Mouse (Mus musculus) kidney, embryonic 15.5 days (tissue): ENCODE results near the gene Hist1h1c. TPM values are rescaled to one million over a fixed set of nuclear protein-coding genes. Genes with fewer than 3 reads are reported as not detected.
A peak's percentile ranks its signal among the peaks of the same experiment; 100 is the strongest.
"Not testable (repeated sequence)": the region's sequence is repeated elsewhere in the genome, so short reads cannot be mapped to it uniquely, and the experiment has no call there.

Experiments used
- ATAC-seq: fragments of 200-750 bp; cut with Nextera tagmentation; replicated peaks from 2 replicates; pipeline ENCODE4 v1.8.0; 2017; ENCODE audit warnings: moderate TSS enrichment; ENCODE audit not compliant: low FRiP score
- H3K27ac ChIP-seq: fragments of 300-500 bp; sonication (generic); 2 replicates; pipeline ENCODE4 v1.5.1; 2015; ENCODE audit warnings: mild to moderate bottlenecking, inconsistent platforms
- H3K27me3 ChIP-seq: fragments of 300-500 bp; sonication (generic); 2 replicates; pipeline ENCODE4 v1.6.1; 2015; ENCODE audit warnings: inconsistent platforms
- H3K36me3 ChIP-seq: fragments of 300-500 bp; sonication (generic); 2 replicates; pipeline ENCODE4 v1.6.1; 2015; ENCODE audit warnings: inconsistent platforms
- H3K4me1 ChIP-seq: fragments of 300-500 bp; sonication (generic); 2 replicates; pipeline ENCODE4 v1.6.1; 2015; ENCODE audit warnings: inconsistent platforms
- H3K4me2 ChIP-seq: fragments of 300-500 bp; sonication (generic); 2 replicates; pipeline ENCODE4 v1.6.1; 2015; ENCODE audit warnings: moderate library complexity, mild to moderate bottlenecking, inconsistent platforms
- H3K4me3 ChIP-seq: fragments of 300-500 bp; sonication (generic); replicated peaks from 2 replicates; pipeline ENCODE4 v1.5.1; 2015; ENCODE audit warnings: mild to moderate bottlenecking, inconsistent platforms
- H3K9ac ChIP-seq: fragments of 300-500 bp; sonication (generic); 2 replicates; pipeline ENCODE4 v1.6.1; 2015; ENCODE audit warnings: mild to moderate bottlenecking, inconsistent platforms
- H3K9me3 ChIP-seq: fragments of 300-500 bp; sonication (generic); replicated peaks from 2 replicates; pipeline ENCODE4 v1.6.1; 2016; ENCODE audit warnings: inconsistent platforms
- WGBS: fragments of 180-500 bp; shearing (Covaris S2); methylation state at CpG from one replicate; pipeline ENCODE4 v1.1.7; 2015; ENCODE audit warnings: mixed read lengths; 5-methylcytosine and 5-hydroxymethylcytosine counted together
- polyA plus RNA-seq: library from polyadenylated mRNA; unstranded; fragments of >200 nt; fragmentation: Nextera tagmentation; extraction: Ambion mirVana; gene quantifications from 2 replicates; pipeline ENCODE4 v1.2.1, GENCODE M21; 2015

The Hist1h1c gene
- polyA plus RNA-seq, 1 experiment from 2014 or later = 24.1 TPM

DNA sequence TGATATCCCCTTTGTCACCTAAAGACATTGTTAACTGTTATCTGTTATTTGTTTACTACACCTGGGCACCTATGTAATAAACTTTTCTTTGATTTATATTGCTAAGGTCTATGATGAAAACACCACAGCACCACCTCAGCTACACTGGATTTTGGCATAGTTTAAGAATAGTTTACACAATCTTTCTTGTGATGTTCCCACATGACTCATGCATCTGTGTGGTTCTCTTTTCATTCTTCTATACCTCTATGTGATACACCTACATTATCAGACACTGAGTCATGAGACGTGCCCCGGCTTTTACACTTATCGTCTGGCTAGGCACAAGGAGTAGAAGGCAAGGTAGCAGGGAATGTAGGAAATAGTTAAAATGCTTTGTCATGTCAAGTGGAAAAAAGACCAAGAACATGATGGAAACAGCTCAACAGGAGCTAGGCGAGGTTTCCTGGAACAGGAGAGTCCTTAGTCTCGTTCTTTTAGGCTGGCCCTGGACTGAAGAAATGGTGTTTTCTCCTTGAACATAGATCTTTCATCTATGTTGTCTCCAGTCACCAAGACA, 11.0 kb downstream of the Hist1h1c start:
- Histone ChIP-seq H3K27me3 (no peaks in the 10 kb centered on the region), H3K4me3 (no peak overlapping the region), H3K4me1 (peaks cover 17% of the 10 kb centered on the region), H3K9me3 (no peaks in the 10 kb centered on the region), H3K4me2 (no peak overlapping the region), H3K9ac (no peak overlapping the region), H3K36me3 (no peaks in the 10 kb centered on the region), H3K27ac (peak overlapping the region; percentile 89)
- no peak for ATAC-seq
- 92% methylated on average over 5 of the region's 5 CpGs for WGBS

DNA sequence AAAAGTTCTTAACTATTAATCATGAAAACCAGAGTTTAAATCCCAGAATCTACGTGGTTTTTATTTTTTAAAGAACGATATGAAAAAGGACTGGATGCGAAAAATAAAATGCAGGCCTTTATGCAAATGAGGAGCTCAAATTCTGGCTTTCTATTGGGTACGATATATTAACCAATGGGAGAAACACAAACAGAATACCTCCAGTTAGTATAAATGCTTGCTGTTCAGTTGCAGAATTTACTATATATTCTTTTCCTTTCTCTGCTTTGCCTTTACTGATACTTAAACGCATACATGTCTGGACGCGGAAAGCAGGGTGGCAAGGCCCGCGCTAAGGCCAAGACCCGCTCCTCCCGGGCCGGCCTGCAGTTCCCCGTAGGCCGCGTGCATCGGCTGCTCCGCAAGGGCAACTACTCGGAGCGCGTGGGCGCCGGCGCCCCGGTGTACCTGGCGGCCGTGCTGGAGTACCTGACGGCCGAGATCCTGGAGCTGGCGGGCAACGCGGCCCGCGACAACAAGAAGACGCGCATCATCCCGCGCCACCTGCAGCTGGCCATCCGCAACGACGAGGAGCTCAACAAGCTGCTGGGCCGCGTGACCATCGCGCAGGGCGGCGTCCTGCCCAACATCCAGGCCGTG, 12.3 kb downstream of the Hist1h1c start, which contains the start of gene Hist1h2ab:
TSS of gene Hist1h2ab (plus strand) at position 288 of the 639 bp plus-strand sequence.
- H3K9ac ChIP-seq = peak within 1 kb of the TSS; percentile 50
- not testable (repeated sequence) for H3K9me3 ChIP-seq
- WGBS = under 1% methylated on average over 33 of the region's 47 CpGs

DNA sequence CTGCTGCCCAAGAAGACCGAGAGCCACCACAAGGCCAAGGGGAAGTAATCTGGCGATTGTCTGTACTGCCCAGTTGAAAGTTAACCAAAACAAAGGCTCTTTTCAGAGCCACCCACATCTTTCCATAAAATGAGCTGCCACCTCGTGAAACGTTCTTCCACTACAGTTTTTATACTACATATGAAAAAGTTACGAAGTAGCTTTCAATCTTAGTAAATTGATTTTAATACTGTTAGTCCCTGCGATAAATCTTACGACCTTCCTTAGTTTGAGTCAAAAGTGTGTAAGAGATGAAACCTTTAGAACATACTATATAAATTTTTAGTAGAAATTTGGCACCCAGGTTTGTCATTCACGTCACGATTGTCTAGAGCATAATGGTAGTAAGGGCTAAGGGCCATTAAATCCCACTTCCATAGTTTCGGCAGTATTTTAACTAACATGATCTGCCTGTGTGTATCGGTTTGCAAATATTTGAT, 12.9 kb downstream of the Hist1h1c start:
- no peak for ATAC-seq
- H3K9me3 ChIP-seq = no peaks in the 10 kb centered on the region
- H3K27me3 ChIP-seq = no peaks in the 10 kb centered on the region
- under 1% methylated on average over 11 of the region's 11 CpGs for WGBS
- peak overlapping the region; percentile 50 for H3K9ac ChIP-seq
- peak overlapping the region; percentile 98 for H3K27ac ChIP-seq
- H3K36me3 ChIP-seq = no peaks in the 10 kb centered on the region
- H3K4me3 ChIP-seq = peak overlapping the region; percentile 47
- H3K4me1 ChIP-seq = peaks cover 17% of the 10 kb centered on the region
- peak overlapping the region; percentile 62 for H3K4me2 ChIP-seq

More for the DNA sequence above, 12.3 kb downstream of the Hist1h1c start, which contains the start of gene Hist1h2ab:
- not testable (repeated sequence) for H3K36me3 ChIP-seq, H3K27me3 ChIP-seq
- H3K4me2 ChIP-seq = peak within 1 kb of the TSS; percentile 62
- H3K4me3 ChIP-seq = peak within 1 kb of the TSS; percentile 47
- peaks cover 17% of the 10 kb centered on the region for H3K4me1 ChIP-seq
- peak; percentile 54 for ATAC-seq
- peak within 1 kb of the TSS; percentile 98 for H3K27ac ChIP-seq

DNA sequence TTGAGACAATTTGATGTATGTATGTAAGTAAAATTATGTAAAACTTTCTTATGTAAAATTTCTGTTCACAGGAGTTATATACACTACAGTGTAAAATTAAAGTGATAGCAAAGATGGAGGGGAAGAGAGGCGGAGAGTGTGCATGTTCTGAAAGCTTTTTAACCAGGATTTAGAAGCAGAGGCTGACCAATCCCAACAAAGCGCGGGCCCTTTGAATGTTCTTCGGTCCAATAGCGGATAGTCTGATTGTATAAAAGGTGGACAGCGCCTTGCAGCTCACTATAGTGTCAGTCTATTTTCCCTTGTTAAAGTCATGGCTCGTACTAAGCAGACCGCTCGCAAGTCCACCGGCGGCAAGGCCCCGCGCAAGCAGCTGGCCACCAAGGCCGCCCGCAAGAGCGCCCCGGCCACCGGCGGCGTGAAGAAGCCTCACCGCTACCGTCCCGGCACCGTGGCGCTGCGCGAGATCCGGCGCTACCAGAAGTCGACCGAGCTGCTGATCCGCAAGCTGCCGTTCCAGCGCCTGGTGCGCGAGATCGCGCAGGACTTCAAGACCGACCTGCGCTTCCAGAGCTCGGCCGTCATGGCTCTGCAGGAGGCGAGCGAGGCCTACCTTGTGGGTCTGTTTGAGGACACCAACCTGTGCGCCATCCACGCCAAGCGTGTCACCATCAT, 13.6 kb downstream of the Hist1h1c start, which contains the start of gene Hist1h3b:
TSS of gene Hist1h3b (plus strand) at position 201 of the 675 bp plus-strand sequence.
- H3K36me3 ChIP-seq = not testable (repeated sequence)
- H3K4me2 ChIP-seq = peak within 1 kb of the TSS; percentile 62
- WGBS = under 1% methylated on average over 19 of the region's 47 CpGs

DNA sequence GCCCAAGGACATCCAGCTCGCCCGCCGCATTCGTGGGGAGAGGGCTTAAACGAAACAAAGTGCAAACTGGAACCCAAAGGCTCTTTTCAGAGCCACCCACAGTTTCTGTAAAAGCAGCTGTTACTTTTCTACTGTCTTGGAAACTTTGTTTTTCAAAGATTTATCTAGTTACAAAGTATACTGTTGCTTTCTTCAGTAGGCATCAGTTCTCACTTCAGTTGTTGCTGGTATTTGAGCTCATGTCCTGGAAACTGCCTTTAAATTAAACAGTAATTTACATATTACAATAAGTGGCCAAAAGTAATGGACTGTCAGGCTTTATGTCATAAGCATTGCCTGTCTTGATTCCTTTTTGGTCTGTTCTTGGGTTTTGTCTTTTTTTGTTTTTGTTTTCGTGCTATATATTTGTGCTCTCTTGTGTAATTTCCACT, 14.1 kb downstream of the Hist1h1c start:
- Histone ChIP-seq H3K4me2 (peak overlapping the region; percentile 57), H3K27me3 (no peaks in the 10 kb centered on the region), H3K9ac (peak overlapping the region; percentile 41), H3K4me1 (peaks cover 14% of the 10 kb centered on the region), H3K9me3 (no peaks in the 10 kb centered on the region), H3K36me3 (no peaks in the 10 kb centered on the region), H3K4me3 (peak overlapping the region; percentile 44), H3K27ac (peak overlapping the region; percentile 90)
- no peak for ATAC-seq
- 4% methylated on average over 6 of the region's 6 CpGs for WGBS

More for the DNA sequence above, 13.6 kb downstream of the Hist1h1c start, which contains the start of gene Hist1h3b:
- Histone ChIP-seq H3K4me1 (peaks cover 15% of the 10 kb centered on the region), H3K9ac (peak within 1 kb of the TSS; percentile 50), H3K4me3 (peak within 1 kb of the TSS; percentile 47), H3K27ac (peak within 1 kb of the TSS; percentile 98)
- H3K27me3 ChIP-seq, H3K9me3 ChIP-seq: not testable (repeated sequence)
- ATAC-seq = peak; percentile 92

DNA sequence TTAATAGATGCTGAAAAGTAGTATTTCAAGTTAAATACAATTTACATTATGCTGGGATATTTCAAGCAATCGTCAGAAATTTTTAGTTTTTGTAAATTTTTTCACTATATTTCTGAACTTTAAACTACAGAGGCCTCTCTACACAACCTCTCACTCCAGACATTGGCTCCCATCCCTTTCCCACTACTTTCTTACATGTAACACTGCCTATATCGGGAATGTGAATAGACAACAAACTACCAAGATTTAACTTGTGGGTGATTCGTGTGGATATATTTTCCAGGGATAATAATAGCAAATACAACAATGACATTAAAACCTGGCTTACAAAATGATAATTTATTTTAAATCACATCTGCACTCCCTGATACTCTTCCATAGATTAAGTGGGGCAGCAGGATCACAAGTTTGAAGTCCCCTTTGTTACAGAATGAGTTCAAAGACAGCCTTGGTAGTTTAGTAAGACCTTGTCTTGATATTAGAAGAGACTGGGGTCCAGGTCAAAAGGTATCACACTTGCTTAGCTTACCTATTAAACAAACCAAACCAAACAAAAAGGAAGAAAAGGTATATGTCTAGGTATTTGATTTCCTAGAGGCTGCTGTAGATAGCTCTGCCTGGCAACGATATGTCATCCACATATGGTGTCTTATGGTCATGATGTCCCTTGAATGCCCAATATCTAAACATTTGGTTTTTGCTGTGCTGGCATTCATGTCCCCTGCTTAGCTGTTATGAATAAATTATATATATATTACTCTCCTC, 14.9 kb downstream of the Hist1h1c start:
- H3K4me2 ChIP-seq = peak overlapping the region; percentile 57
- no peak for ATAC-seq
- H3K9me3 ChIP-seq = no peaks in the 10 kb centered on the region
- no peaks in the 10 kb centered on the region for H3K27me3 ChIP-seq
- H3K9ac ChIP-seq = no peak overlapping the region
- peak overlapping the region; percentile 90 for H3K27ac ChIP-seq
- 56% methylated on average over 4 of the region's 4 CpGs for WGBS
- peak overlapping the region; percentile 44 for H3K4me3 ChIP-seq
- peaks cover 6% of the 10 kb centered on the region for H3K4me1 ChIP-seq
- H3K36me3 ChIP-seq = no peaks in the 10 kb centered on the region

DNA sequence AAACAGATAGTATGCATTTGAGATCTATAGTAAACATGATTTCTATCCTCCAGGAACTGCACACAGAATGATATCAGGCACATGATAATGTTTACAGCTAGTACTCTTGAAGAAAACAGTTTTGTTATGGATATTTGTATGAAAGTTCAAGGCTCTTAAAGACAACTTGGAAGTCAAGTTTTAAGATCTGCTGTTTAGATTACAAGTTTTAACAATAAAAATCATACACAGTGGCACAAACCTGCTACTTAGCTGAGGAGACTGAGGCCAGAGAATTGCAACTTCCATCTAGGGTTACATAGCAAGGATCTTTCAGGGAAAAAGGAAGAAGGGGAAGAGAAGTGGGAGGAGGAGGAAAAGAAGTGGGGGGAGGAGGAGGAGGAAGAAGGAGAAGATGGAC, 16.4 kb downstream of the Hist1h1c start:
- no peaks in the 10 kb centered on the region for H3K9me3 ChIP-seq

DNA sequence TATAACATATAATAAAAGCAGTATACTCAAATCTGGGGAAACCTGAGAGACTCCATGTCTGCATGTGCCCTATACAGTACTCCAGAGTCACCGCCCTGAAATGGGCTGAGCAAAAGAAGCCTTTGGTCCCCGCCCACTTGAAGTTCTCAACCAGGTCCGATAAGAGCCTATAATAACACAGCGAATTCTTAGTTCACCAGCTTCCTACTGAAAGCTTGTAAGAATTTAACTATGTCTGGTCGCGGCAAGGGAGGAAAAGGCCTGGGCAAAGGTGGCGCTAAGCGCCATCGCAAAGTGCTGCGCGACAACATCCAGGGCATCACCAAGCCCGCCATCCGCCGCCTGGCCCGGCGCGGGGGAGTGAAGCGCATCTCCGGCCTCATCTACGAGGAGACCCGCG, 18.2 kb downstream of the Hist1h1c start, which contains the start of gene Hist1h4b:
TSS of gene Hist1h4b (plus strand) at position 224 of the 400 bp plus-strand sequence.
- H3K27me3 ChIP-seq = no peaks in the 10 kb centered on the region
- ATAC-seq = peak; percentile 79
- peak within 1 kb of the TSS; percentile 97 for H3K27ac ChIP-seq
- H3K4me2 ChIP-seq = peak within 1 kb of the TSS; percentile 70
- H3K4me1 ChIP-seq = peaks cover 13% of the 10 kb centered on the region
- peak within 1 kb of the TSS; percentile 46 for H3K4me3 ChIP-seq
- under 1% methylated on average over 17 of the region's 22 CpGs for WGBS
- H3K9me3 ChIP-seq = no peaks in the 10 kb centered on the region
- H3K36me3 ChIP-seq = no peaks in the 10 kb centered on the region
- peak within 1 kb of the TSS; percentile 59 for H3K9ac ChIP-seq

More for the DNA sequence above, 16.4 kb downstream of the Hist1h1c start:
- peaks cover 7% of the 10 kb centered on the region for H3K4me1 ChIP-seq
- no peak overlapping the region for H3K4me2 ChIP-seq
- H3K36me3 ChIP-seq = no peaks in the 10 kb centered on the region
- 0 out of 2 replicates have a peak overlapping the region, but pooled peaks have one; percentile 10 for H3K27ac ChIP-seq
- ATAC-seq = no peak
- H3K4me3 ChIP-seq = no peak overlapping the region
- no peak overlapping the region for H3K9ac ChIP-seq
- H3K27me3 ChIP-seq = no peaks in the 10 kb centered on the region

DNA sequence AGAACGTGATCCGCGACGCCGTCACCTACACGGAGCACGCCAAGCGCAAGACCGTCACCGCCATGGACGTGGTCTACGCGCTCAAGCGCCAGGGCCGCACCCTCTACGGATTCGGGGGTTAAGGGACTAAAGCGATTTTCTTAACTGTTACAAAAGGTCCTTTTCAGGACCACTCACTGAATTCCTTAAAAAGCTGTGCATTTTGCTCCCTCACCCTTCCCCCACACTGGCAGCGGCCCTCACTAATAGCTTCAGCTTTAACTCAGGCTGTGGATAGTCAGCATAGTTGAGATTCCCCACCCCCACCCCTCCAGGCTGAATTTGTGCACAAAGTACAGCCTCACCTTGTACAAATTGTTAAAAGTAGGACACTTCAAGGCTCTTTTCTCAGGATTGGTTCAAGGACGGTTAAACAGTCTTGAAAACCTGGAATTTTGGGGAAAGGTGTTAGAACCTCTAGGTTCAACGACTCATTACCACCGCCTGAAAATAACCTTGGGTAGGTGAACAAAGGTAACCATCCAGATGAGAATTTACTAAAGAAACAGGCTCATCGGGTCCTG, 18.7 kb downstream of the Hist1h1c start:
- under 1% methylated on average over 23 of the region's 23 CpGs for WGBS
- Histone ChIP-seq H3K27me3 (no peaks in the 10 kb centered on the region), H3K4me2 (peak overlapping the region; percentile 70), H3K9me3 (no peaks in the 10 kb centered on the region), H3K4me3 (peak overlapping the region; percentile 46), H3K4me1 (peaks cover 13% of the 10 kb centered on the region), H3K9ac (peak overlapping the region; percentile 59), H3K36me3 (no peaks in the 10 kb centered on the region), H3K27ac (peak overlapping the region; percentile 97)
- ATAC-seq = no peak

DNA sequence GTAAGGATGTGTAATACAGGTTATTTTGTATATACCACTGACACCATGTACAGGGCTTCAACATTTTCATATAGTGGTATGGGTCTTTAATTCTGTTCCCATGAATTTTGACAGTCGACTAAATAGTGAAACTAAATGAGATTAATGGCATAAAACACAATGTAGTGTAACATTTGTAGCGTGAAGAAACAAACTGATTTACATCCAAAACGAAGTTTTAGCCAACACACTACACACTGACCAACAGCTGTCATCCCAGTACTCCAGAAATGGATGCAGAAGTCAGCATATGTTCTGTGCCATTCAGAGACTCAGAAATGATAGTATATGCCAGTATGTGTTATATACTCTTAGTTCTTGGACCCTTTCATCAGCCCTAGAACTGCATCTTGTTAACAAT, 19.3 kb downstream of the Hist1h1c start:
- H3K36me3 ChIP-seq = no peaks in the 10 kb centered on the region
- no peaks in the 10 kb centered on the region for H3K27me3 ChIP-seq
- WGBS = 44% methylated on average over 3 of the region's 3 CpGs
- no peaks in the 10 kb centered on the region for H3K9me3 ChIP-seq
- peak overlapping the region; percentile 59 for H3K27ac ChIP-seq
- H3K4me1 ChIP-seq = peaks cover 16% of the 10 kb centered on the region
- no peak overlapping the region for H3K4me3 ChIP-seq
- ATAC-seq = no peak
- no peak overlapping the region for H3K9ac ChIP-seq
- H3K4me2 ChIP-seq = 0 out of 2 replicates have a peak overlapping the region, but pooled peaks have one; percentile 70

DNA sequence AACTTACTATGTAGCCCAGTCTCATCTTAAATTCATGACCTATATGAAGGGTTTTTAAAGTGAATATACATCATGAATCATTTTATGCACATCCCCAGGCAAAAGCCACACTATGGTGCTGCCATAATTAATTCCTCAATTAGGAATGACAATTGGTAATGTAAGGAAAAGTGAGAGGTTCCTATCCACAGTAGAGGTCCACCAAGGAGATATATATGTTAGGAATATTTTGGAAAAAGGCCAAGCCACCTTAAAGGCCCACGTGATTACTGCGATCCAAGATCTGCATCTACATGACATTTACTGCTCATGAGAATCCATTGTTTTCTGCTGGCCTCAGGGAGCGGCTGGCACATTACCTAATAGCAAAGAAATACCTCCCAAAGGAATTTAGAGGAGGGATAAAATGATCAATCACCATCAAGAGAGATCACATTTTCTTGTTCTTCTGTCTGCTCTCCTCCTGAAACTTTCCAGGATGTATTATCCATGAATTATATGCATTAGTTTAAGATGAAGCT, 20.7 kb downstream of the Hist1h1c start:
- Histone ChIP-seq H3K4me1 (peaks cover 25% of the 10 kb centered on the region), H3K4me3 (no peak overlapping the region), H3K27ac (no peak overlapping the region), H3K9ac (no peak overlapping the region), H3K36me3 (no peaks in the 10 kb centered on the region), H3K9me3 (no peaks in the 10 kb centered on the region), H3K4me2 (no peak overlapping the region), H3K27me3 (no peaks in the 10 kb centered on the region)
- WGBS = 65% methylated on average over 3 of the region's 3 CpGs
- no peak for ATAC-seq
